Mouse (Mus musculus) ovary, adult 10 weeks (tissue): ENCODE results near the gene Pi4k2a. TPM values are rescaled to one million over a fixed set of nuclear protein-coding genes. Genes with fewer than 3 reads are reported as not detected.

ENCODE experiments used
- polyA plus RNA-seq: library from polyadenylated mRNA; stranded (reverse); fragments of 350-450 nt; fragmentation: Illumina TruSeq; extraction: RNeasy Lipid Tissue Mini Kit (QIAGEN cat#74804); gene quantifications from one replicate; pipeline ENCODE4 v1.2.3, GENCODE M21; 2014

Gene Pi4k2a
- 6.4 TPM for polyA plus RNA-seq

DNA sequence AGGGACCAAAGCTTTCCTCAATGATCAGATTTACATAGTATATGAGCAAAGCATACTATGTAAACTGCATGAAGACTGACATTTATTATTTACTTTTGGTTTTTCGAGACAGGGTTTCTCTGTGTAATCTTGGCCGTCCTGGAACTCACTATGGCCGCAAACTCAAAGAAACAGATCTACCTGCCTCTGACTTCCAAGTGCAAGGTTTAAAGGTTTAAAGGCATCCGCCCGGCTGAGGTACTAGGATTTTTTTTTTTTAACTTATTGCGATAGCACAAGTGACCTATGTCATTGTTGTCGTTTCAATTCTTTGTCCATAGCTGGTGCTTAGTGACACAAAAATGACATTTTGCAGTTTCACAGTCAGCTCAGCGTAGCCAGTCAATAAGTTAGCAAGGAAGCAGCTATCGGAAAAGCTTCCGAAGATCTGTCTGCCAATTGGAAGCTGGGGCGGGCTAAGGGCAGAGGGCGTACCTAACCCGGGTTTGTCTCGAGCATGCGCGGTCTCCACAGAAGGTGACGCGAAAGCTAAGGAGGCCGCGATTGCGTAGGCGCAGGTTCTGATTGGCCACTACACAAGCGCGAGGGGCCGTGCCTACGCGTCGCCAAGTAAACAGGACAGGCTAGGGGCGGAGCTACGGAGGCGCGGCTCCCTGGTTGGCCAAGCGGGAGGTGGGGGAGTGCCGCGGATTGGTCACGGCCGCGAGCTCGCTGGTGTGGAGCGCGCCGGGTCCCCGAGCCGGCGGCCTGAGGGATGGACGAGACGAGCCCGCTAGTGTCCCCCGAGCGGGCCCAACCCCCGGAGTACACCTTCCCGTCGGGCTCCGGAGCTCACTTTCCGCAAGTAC lies at the start of gene Pi4k2a:
Gene Pi4k2a (plus strand): TSS at position 723 of the 848 bp plus-strand sequence.

GRCm38 (mm10) chr19:42045269-42046102 lies 44.8 kb upstream of the Pi4k2a start, which contains the start of gene Hoga1:
Hoga1 (plus strand) TSS chr19:42045610.

GRCm38 (mm10) chr19:42051948-42052347 lies 38.3 kb upstream of the Pi4k2a start, which contains the start of gene 4933411K16Rik:
4933411K16Rik (plus strand) TSS chr19:42052248.

GRCm38 (mm10) chr19:42086166-42086565 lies 4.1 kb upstream of the Pi4k2a start, which contains the start of gene Morn4:
Morn4 (minus strand) TSS chr19:42086357.

DNA sequence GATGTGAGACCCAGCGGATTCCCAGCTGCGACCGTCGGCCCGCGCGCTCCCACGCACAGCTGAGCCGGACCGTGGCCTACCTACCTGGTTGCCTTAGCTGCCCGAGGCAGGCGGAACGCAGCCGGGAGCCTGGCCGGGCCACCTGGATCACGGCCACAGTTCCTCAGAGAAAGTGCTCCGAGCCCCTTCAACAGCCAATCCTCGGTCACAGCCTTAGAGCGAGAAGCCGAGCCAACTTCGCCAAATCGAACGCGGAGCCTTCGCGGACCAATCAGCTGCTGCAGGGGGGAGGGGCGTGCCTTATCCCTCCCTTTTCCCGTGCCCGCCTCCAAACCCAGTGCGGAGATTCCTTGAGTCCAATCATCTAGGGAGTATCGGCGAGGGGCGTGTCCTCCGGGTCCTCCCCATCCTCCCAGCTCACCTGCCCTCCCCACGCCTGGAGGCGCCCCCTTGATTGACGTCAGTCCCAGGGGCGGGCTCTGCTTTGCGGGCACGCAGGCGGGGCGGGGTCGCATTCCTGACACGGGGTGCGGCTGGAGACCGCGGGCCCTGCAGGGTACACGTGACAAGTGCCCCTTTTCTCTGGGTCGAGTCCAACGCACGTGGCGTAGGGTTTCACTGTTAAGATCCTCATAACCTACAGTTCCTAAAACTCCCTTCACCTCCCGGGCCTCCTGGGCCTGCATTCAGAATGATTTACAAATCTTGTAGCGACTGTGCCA lies 38.7 kb downstream of the Pi4k2a start, which contains the start of gene Avpi1:
Gene Avpi1 (minus strand): TSS at position 273 of the 722 bp plus-strand sequence.

GRCm38 (mm10) chr19:42147170-42147768 lies 57.0 kb downstream of the Pi4k2a start, which contains the start of gene Marveld1:
Marveld1 (plus strand) TSS chr19:42147400.

GRCm38 (mm10) chr19:42163764-42164163 lies 73.5 kb downstream of the Pi4k2a start, which contains the start of gene Zfyve27:
Zfyve27 (plus strand) TSS chr19:42163951.

Other genes starting within 250 kb of the Pi4k2a start
- gene Frat2, start 242.3 kb upstream of the Pi4k2a start, polyA plus RNA-seq: 3.8 TPM
- 0.68 TPM for gene Rrp12, start 194.3 kb upstream of the Pi4k2a start, polyA plus RNA-seq
- 285 TPM for gene Pgam1, start 178.5 kb upstream of the Pi4k2a start, polyA plus RNA-seq
- gene Exosc1, start 157.0 kb upstream of the Pi4k2a start, polyA plus RNA-seq: 35.4 TPM
- 24.1 TPM for gene Zdhhc16, start 157.0 kb upstream of the Pi4k2a start, polyA plus RNA-seq
- gene Mms19, start 109.3 kb upstream of the Pi4k2a start, polyA plus RNA-seq: 6.7 TPM
- gene Ubtd1, start 108.7 kb upstream of the Pi4k2a start, polyA plus RNA-seq: not detected
- not detected for gene Ankrd2, start 54.5 kb upstream of the Pi4k2a start, polyA plus RNA-seq
- gene Hoga1, start 44.9 kb upstream of the Pi4k2a start, polyA plus RNA-seq: 0.37 TPM
- gene 4933411K16Rik, start 38.2 kb upstream of the Pi4k2a start, polyA plus RNA-seq: not detected
- gene Morn4, start 4.1 kb upstream of the Pi4k2a start, polyA plus RNA-seq: 1.2 TPM
- gene Avpi1, start 38.6 kb downstream of the Pi4k2a start, polyA plus RNA-seq: 1.1 TPM
- 14.8 TPM for gene Marveld1, start 56.9 kb downstream of the Pi4k2a start, polyA plus RNA-seq
- 5.0 TPM for gene Zfyve27, start 73.5 kb downstream of the Pi4k2a start, polyA plus RNA-seq
- gene Sfrp5, start 111.8 kb downstream of the Pi4k2a start, polyA plus RNA-seq: not detected
- gene Golga7b, start 157.1 kb downstream of the Pi4k2a start, polyA plus RNA-seq: not detected